Mouse (Mus musculus) hindbrain, postnatal 0 days (tissue): ENCODE measurements around the gene Tubg1. TPM values are rescaled to one million over a fixed set of nuclear protein-coding genes. Genes with fewer than 3 reads are reported as not detected.
A peak's percentile ranks its signal among the peaks of the same experiment; 100 is the strongest.

Source experiments
- ATAC-seq: fragments of 200-750 bp; cut with Nextera tagmentation; 2 replicates; pipeline ENCODE4 v1.8.0; 2017; ENCODE audit warnings: mild to moderate bottlenecking, moderate TSS enrichment, moderate library complexity
- DNase-seq: peaks from one replicate; pipeline ENCODE4 v3.0.0-alpha.2; 2015; ENCODE audit warnings: low spot score
- H3K27ac ChIP-seq: fragments of 300-500 bp; sonication (generic); 2 replicates; pipeline ENCODE4 v1.5.1; 2014; ENCODE audit warnings: mild to moderate bottlenecking
- H3K27me3 ChIP-seq: fragments of 300-500 bp; sonication (generic); 2 replicates; pipeline ENCODE4 v1.6.1; 2014; ENCODE audit warnings: low read length, mixed read lengths; ENCODE audit not compliant: insufficient read depth
- H3K36me3 ChIP-seq: fragments of 300-500 bp; sonication (generic); 2 replicates; pipeline ENCODE4 v1.6.1; 2014; ENCODE audit warnings: low read length, mixed read lengths; ENCODE audit not compliant: insufficient read depth
- H3K4me1 ChIP-seq: fragments of 300-500 bp; sonication (generic); 2 replicates; pipeline ENCODE4 v1.6.1; 2014; ENCODE audit warnings: antibody characterized with exemption, low read length, mixed read lengths; ENCODE audit not compliant: insufficient read depth
- H3K4me2 ChIP-seq: fragments of 300-500 bp; sonication (generic); 2 replicates; pipeline ENCODE4 v1.6.1; 2014; ENCODE audit warnings: low read depth, mild to moderate bottlenecking, low read length, moderate library complexity, mixed read lengths
- H3K4me3 ChIP-seq: fragments of 300-500 bp; sonication (generic); 2 replicates; pipeline ENCODE4 v1.5.1; 2014; ENCODE audit warnings: low read length
- H3K9ac ChIP-seq: fragments of 300-500 bp; sonication (generic); replicated peaks from 2 replicates; pipeline ENCODE4 v1.6.1; 2014; ENCODE audit warnings: mild to moderate bottlenecking, low read length, moderate library complexity, mixed read lengths
- H3K9me3 ChIP-seq: fragments of 300-500 bp; sonication (generic); 2 replicates; pipeline ENCODE4 v1.6.1; 2016; ENCODE audit warnings: low read length, mixed read lengths
- CTCF ChIP-seq: IDR thresholded peaks from 2 replicates; pipeline ENCODE4 v1.5.1; 2016; ENCODE audit warnings: antibody characterized with exemption, control low read depth, low read depth
- WGBS: fragments of 180-500 bp; shearing (Covaris S2); extraction: QIAGEN DNeasy Blood & Tissue Kit; methylation state at CpG from one replicate; pipeline ENCODE4 v1.1.7; 2014; 5-methylcytosine and 5-hydroxymethylcytosine counted together
- polyA plus RNA-seq: library from polyadenylated mRNA; unstranded; fragments of >200 nt; fragmentation: Nextera tagmentation; extraction: Ambion mirVana; gene quantifications from 2 replicates; pipeline ENCODE4 v1.2.1, GENCODE M21; 2015
- total RNA-seq: library from RNA; depleted of rRNA; stranded (reverse); fragments of >200 nt; gene quantifications from 2 replicates; pipeline ENCODE4 v1.2.3, GENCODE M21; 2014

Gene Tubg1
- total and polyA plus RNA-seq, 2 experiments from 2014 or later: 68.3 to 72.8 TPM

GRCm38 (mm10) chr11:101163476-101164350 lies 44.0 kb downstream of the Tubg1 start:
- Histone ChIP-seq H3K4me1 (peaks cover 2% of the 10 kb centered on the region; the same call in 1 of the 2 replicates), H3K36me3 (peaks cover 21% of the 10 kb centered on the region; the same call in 1 of the 2 replicates), H3K4me2 (peak overlapping the region; percentile 22; the same call in 1 of the 2 replicates), H3K4me3 (peak overlapping the region; percentile 14; the same call in 1 of the 2 replicates), H3K9ac (no peak overlapping the region), H3K9me3 (no peaks in the 10 kb centered on the region), H3K27ac (no peak overlapping the region), H3K27me3 (peaks cover 31% of the 10 kb centered on the region)
- TF ChIP-seq CTCF: no peak
- DNase-seq (no peak), ATAC-seq (peak; percentile 21; the same call in 1 of the 2 replicates)
- WGBS: 42% methylated on average over 44 of the region's 49 CpGs

GRCm38 (mm10) chr11:101164351-101164665 lies 44.6 kb downstream of the Tubg1 start:
- H3K27me3 ChIP-seq: peaks cover 31% of the 10 kb centered on the region
- peaks cover 21% of the 10 kb centered on the region; the same call in 1 of the 2 replicates for H3K36me3 ChIP-seq
- ATAC-seq: no peak
- WGBS: 37% methylated on average over 21 of the region's 21 CpGs
- H3K4me2 ChIP-seq: peak overlapping the region; percentile 22; the same call in 1 of the 2 replicates
- peak overlapping the region; percentile 14; the same call in 1 of the 2 replicates for H3K4me3 ChIP-seq
- TF ChIP-seq CTCF: no peak
- no peak overlapping the region for H3K9ac ChIP-seq
- H3K4me1 ChIP-seq: peaks cover 8% of the 10 kb centered on the region; the same call in 1 of the 2 replicates
- DNase-seq: no peak
- H3K9me3 ChIP-seq: no peaks in the 10 kb centered on the region
- H3K27ac ChIP-seq: no peak overlapping the region

DNA sequence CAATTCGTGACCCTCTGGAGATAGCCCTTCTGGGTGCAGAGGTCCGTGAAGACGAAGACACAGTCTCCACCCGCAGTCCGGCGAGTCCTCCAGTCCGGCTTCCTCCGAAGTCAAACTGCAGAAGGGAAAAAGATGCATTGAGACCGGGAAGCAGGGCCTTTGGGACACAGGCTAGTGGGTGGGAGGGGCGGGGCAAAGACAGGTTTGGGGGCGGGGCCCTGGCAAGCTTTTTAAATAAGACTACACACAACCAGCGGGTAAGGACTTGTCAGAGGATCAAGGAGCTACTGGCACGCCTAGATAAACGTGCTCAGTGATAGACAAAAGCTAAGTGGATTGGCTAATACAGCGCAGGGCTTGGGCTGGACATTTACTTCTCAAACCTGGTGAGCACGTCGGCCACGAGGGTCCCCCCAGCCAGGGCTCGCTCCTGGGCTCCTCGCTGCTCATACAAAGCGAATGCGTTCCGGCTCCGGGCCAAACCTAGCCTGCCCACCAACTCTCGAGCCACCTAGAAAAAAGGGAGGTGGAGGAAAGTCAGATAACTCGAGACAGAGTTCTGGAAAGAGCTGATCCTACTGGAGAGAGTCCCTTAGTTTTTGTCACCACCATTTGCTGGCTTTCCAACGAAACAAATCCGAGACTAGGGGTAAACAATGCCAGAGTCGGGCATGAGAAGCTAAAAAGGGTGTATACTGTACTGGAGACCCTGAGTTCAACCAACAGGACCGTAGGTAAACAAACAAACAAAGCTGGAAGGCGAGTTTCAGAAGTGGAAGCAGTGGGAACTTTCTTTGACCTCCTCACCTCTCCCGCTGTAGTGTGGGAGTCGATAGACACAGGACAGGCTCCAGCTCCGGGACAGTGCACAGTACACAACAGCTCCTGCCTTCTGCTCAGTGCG lies 45.2 kb downstream of the Tubg1 start:
- Histone ChIP-seq H3K4me3 (no peak overlapping the region), H3K27me3 (peaks cover 31% of the 10 kb centered on the region), H3K9me3 (no peaks in the 10 kb centered on the region), H3K27ac (no peak overlapping the region), H3K4me1 (peaks cover 11% of the 10 kb centered on the region; the same call in 1 of the 2 replicates), H3K36me3 (peaks cover 21% of the 10 kb centered on the region; the same call in 1 of the 2 replicates), H3K4me2 (no peak overlapping the region), H3K9ac (no peak overlapping the region)
- 46% methylated on average over 35 of the region's 35 CpGs for WGBS
- DNase-seq: no peak
- no peak for ATAC-seq
- no peak for TF ChIP-seq CTCF

DNA sequence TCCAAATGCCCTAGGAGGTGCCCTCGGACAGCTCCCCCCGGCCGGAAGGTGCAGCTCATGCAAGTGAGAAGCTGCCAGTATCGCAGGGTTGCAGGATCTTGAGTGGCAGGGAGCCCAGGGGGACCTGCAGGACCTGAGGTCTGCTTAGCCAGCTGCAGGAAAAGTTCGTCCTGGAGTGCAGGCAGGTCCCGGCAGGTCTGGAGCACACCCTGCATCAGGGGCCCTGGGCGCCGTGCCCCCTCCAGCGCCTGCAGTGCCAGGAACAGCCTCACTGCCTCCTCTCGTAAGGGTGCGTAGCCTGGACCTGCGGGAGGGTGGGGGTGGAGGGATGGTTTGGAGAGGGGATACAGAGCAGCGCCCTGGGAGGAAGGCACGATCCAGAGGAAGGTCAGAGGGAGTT lies 46.6 kb downstream of the Tubg1 start:
- H3K4me2 ChIP-seq: no peak overlapping the region
- no peak overlapping the region for H3K9ac ChIP-seq
- H3K4me1 ChIP-seq: peaks cover 16% of the 10 kb centered on the region; the same call in 1 of the 2 replicates
- H3K36me3 ChIP-seq: peaks cover 21% of the 10 kb centered on the region; the same call in 1 of the 2 replicates
- DNase-seq: no peak
- H3K27ac ChIP-seq: no peak overlapping the region
- no peak for TF ChIP-seq CTCF
- ATAC-seq: no peak
- peaks cover 31% of the 10 kb centered on the region for H3K27me3 ChIP-seq
- H3K9me3 ChIP-seq: no peaks in the 10 kb centered on the region
- 67% methylated on average over 14 of the region's 14 CpGs for WGBS
- no peak overlapping the region for H3K4me3 ChIP-seq

DNA sequence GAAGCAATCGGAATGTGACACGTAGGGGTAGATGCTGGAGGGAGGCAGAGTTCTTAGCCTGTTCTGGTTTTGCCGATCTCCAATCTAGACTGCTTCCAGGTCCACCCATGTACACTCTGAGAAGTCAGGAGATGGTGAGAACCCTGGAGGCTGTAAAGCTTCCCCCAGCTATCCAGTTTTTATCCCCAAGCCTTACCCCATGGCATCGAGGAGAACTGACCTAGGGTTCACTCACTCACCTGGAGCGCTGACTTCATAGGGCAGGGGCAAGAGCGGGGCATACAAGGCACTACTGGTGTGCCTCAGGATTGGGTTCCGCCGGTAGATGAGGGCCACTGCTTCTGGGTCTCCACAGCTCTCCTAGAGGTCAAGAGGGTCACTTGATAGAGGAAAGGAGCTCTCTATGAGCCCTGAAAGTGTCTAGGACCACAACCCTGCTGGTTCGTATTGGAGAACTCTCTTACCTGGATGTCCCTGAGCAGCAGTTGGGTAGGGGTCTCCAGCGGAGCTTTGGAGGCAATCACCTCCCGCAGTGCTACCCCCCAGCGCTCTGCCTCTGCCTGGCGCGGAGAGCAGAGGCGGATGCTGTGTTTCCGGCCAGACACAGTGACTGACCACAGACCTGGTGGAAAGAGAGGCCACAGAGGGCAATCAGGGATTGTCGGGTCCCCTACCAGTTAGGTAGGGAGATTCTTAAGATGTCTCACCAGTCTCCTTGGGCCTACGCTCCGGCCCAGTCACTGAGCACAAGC lies 47.6 kb downstream of the Tubg1 start:
- DNase-seq (no peak), ATAC-seq (no peak)
- no peak overlapping the region for H3K4me2 ChIP-seq
- no peak for TF ChIP-seq CTCF
- H3K4me1 ChIP-seq: peaks cover 16% of the 10 kb centered on the region; the same call in 1 of the 2 replicates
- H3K9me3 ChIP-seq: no peaks in the 10 kb centered on the region
- WGBS: 68% methylated on average over 19 of the region's 19 CpGs
- H3K27ac ChIP-seq: no peak overlapping the region
- H3K9ac ChIP-seq: no peak overlapping the region
- H3K27me3 ChIP-seq: peaks cover 31% of the 10 kb centered on the region
- peaks cover 14% of the 10 kb centered on the region; the same call in 1 of the 2 replicates for H3K36me3 ChIP-seq
- no peak overlapping the region for H3K4me3 ChIP-seq

DNA sequence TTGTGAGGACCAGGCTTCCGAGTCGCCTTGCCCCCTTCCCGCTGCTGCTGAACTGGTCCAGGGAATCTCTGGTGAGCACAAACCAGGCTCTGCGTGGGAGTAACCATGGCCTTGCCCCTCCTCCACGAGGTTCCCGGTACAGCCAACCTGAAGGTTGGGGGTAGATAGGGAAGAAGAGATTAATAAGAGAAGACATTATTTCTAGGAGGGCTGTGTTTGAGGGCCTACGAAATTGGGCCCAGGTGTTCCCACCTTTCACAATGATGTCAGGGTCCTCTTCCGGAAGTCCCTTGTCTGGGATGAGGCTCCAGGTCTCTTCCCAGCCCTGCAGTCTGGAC lies 48.2 kb downstream of the Tubg1 start:
- DNase-seq: no peak
- 61% methylated on average over 8 of the region's 8 CpGs for WGBS
- no peak for TF ChIP-seq CTCF
- no peaks in the 10 kb centered on the region for H3K9me3 ChIP-seq
- no peak overlapping the region for H3K27ac ChIP-seq
- no peak overlapping the region for H3K4me3 ChIP-seq
- H3K36me3 ChIP-seq: peaks cover 14% of the 10 kb centered on the region; the same call in 1 of the 2 replicates
- H3K4me2 ChIP-seq: 0 out of 2 replicates have a peak overlapping the region, but pooled peaks have one; percentile 89
- H3K4me1 ChIP-seq: peaks cover 18% of the 10 kb centered on the region; the same call in 1 of the 2 replicates
- H3K27me3 ChIP-seq: peaks cover 31% of the 10 kb centered on the region
- no peak overlapping the region for H3K9ac ChIP-seq
- no peak for ATAC-seq
